Mouse (Mus musculus) heart, embryonic 10.5 days (tissue): ENCODE measurements around the gene Ripk1. TPM values are rescaled to one million over a fixed set of nuclear protein-coding genes. Genes with fewer than 3 reads are reported as not detected.
A peak's percentile ranks its signal among the peaks of the same experiment; 100 is the strongest.

Source experiments
- DNase-seq: peaks from one replicate; pipeline ENCODE4 v3.0.0-alpha.2; 2017; ENCODE audit warnings: low spot score
- H3K27ac ChIP-seq: fragments of 300-500 bp; sonication (generic); 2 replicates; pipeline ENCODE4 v1.5.1; 2016; ENCODE audit warnings: mild to moderate bottlenecking
- H3K27me3 ChIP-seq: fragments of 300-500 bp; sonication (generic); 2 replicates; pipeline ENCODE4 v1.6.1; 2016; ENCODE audit warnings: mild to moderate bottlenecking; ENCODE audit not compliant: poor library complexity, insufficient read depth, severe bottlenecking
- H3K36me3 ChIP-seq: fragments of 300-500 bp; sonication (generic); 2 replicates; pipeline ENCODE4 v1.6.1; 2016; ENCODE audit warnings: mild to moderate bottlenecking, moderate library complexity
- H3K4me1 ChIP-seq: fragments of 300-500 bp; sonication (generic); 2 replicates; pipeline ENCODE4 v1.6.1; 2016; ENCODE audit warnings: mild to moderate bottlenecking
- H3K4me3 ChIP-seq: fragments of 300-500 bp; sonication (generic); 2 replicates; pipeline ENCODE4 v1.5.1; 2016; ENCODE audit warnings: mild to moderate bottlenecking, moderate library complexity
- H3K9me3 ChIP-seq: fragments of 300-500 bp; sonication (generic); 2 replicates; pipeline ENCODE4 v1.6.1; 2016; ENCODE audit warnings: mild to moderate bottlenecking, moderate library complexity
- WGBS: fragments of 180-500 bp; shearing (Covaris S2); methylation state at CpG from one replicate; pipeline ENCODE4 v1.1.7; 2016; 5-methylcytosine and 5-hydroxymethylcytosine counted together
- polyA plus RNA-seq: library from polyadenylated mRNA; unstranded; fragments of >200 nt; fragmentation: Nextera tagmentation; extraction: Ambion mirVana; gene quantifications from 2 replicates; pipeline ENCODE4 v1.2.1, GENCODE M21; 2016

Gene Ripk1
- polyA plus RNA-seq, 1 experiment from 2014 or later, result 13.4 TPM

- Histone ChIP-seq H3K4me3 (no peak overlapping the region), H3K36me3 (peaks cover 21% of the 10 kb centered on the region), H3K27me3 (no peaks in the 10 kb centered on the region), H3K9me3 (no peaks in the 10 kb centered on the region), H3K4me1 (peaks cover 7% of the 10 kb centered on the region), H3K27ac (no peak overlapping the region)
- DNase-seq, result no peak
- 72% methylated on average over 2 of the region's 2 CpGs for WGBS
Observed at GRCm38 (mm10) chr13:34007234-34007633, 5.1 kb downstream of the Ripk1 start.

GRCm38 (mm10) chr13:34016927-34017569 lies 14.9 kb downstream of the Ripk1 start:
- 92% methylated on average over 9 of the region's 9 CpGs for WGBS
- Histone ChIP-seq H3K9me3 (no peaks in the 10 kb centered on the region), H3K4me3 (no peak overlapping the region), H3K4me1 (no peaks in the 10 kb centered on the region), H3K27ac (no peak overlapping the region), H3K36me3 (peaks cover 81% of the 10 kb centered on the region), H3K27me3 (no peaks in the 10 kb centered on the region)
- DNase-seq, result no peak

- 91% methylated on average over 1 of the region's 1 CpGs for WGBS
- H3K27ac ChIP-seq, result no peak overlapping the region
- peaks cover 83% of the 10 kb centered on the region for H3K36me3 ChIP-seq
- no peaks in the 10 kb centered on the region for H3K9me3 ChIP-seq
- no peaks in the 10 kb centered on the region for H3K27me3 ChIP-seq
- H3K4me3 ChIP-seq, result no peak overlapping the region
- H3K4me1 ChIP-seq, result no peaks in the 10 kb centered on the region
- DNase-seq, result no peak
Observed at GRCm38 (mm10) chr13:34018521-34018920, 16.4 kb downstream of the Ripk1 start.

- peaks cover 56% of the 10 kb centered on the region for H3K36me3 ChIP-seq
- H3K27me3 ChIP-seq, result no peaks in the 10 kb centered on the region
- H3K27ac ChIP-seq, result no peak overlapping the region
- no peaks in the 10 kb centered on the region for H3K9me3 ChIP-seq
- no peak overlapping the region for H3K4me3 ChIP-seq
- 74% methylated on average over 2 of the region's 2 CpGs for WGBS
- DNase-seq, result no peak
- H3K4me1 ChIP-seq, result no peaks in the 10 kb centered on the region
Observed at GRCm38 (mm10) chr13:34021998-34022397, 19.8 kb downstream of the Ripk1 start.

- H3K27me3 ChIP-seq, result no peaks in the 10 kb centered on the region
- 84% methylated on average over 2 of the region's 2 CpGs for WGBS
- DNase-seq, result no peak
Observed at GRCm38 (mm10) chr13:34032041-34032440, 29.9 kb downstream of the Ripk1 start.

GRCm38 (mm10) chr13:34035424-34035823 lies 33.3 kb downstream of the Ripk1 start:
- Histone ChIP-seq H3K36me3 (peaks cover 32% of the 10 kb centered on the region), H3K9me3 (no peaks in the 10 kb centered on the region), H3K4me1 (peaks cover 20% of the 10 kb centered on the region), H3K27me3 (no peaks in the 10 kb centered on the region), H3K4me3 (no peak overlapping the region), H3K27ac (no peak overlapping the region)
- no peak for DNase-seq
- WGBS, result 81% methylated on average over 3 of the region's 3 CpGs

More at GRCm38 (mm10) chr13:34032041-34032440, 29.9 kb downstream of the Ripk1 start:
- Histone ChIP-seq H3K36me3 (peaks cover 52% of the 10 kb centered on the region), H3K4me1 (peaks cover 6% of the 10 kb centered on the region), H3K27ac (no peak overlapping the region), H3K9me3 (no peaks in the 10 kb centered on the region), H3K4me3 (no peak overlapping the region)

- Histone ChIP-seq H3K27me3 (no peaks in the 10 kb centered on the region), H3K4me1 (peaks cover 20% of the 10 kb centered on the region), H3K36me3 (peaks cover 21% of the 10 kb centered on the region), H3K9me3 (no peaks in the 10 kb centered on the region), H3K27ac (peak overlapping the region; percentile 98), H3K4me3 (0 out of 2 replicates have a peak overlapping the region, but pooled peaks have one; percentile 86)
- 72% methylated on average over 5 of the region's 5 CpGs for WGBS
- DNase-seq, result no peak
Observed at GRCm38 (mm10) chr13:34036726-34037125, 34.6 kb downstream of the Ripk1 start.

GRCm38 (mm10) chr13:34037172-34038055 lies 35.3 kb downstream of the Ripk1 start, which contains the start of gene Bphl:
Bphl (plus strand) TSS chr13:34037597.
- peak; percentile 96 for DNase-seq
- H3K36me3 ChIP-seq, result peaks cover 21% of the 10 kb centered on the region
- no peaks in the 10 kb centered on the region for H3K9me3 ChIP-seq
- H3K27me3 ChIP-seq, result no peaks in the 10 kb centered on the region
- under 1% methylated on average over 37 of the region's 37 CpGs for WGBS
- peak within 1 kb of the TSS; percentile 86 for H3K4me3 ChIP-seq
- H3K27ac ChIP-seq, result peak within 1 kb of the TSS; percentile 98
- peaks cover 20% of the 10 kb centered on the region for H3K4me1 ChIP-seq

- Histone ChIP-seq H3K36me3 (peaks cover 15% of the 10 kb centered on the region), H3K4me3 (peak overlapping the region; percentile 86), H3K27ac (peak overlapping the region; percentile 98), H3K4me1 (peaks cover 20% of the 10 kb centered on the region), H3K27me3 (no peaks in the 10 kb centered on the region), H3K9me3 (no peaks in the 10 kb centered on the region)
- no peak for DNase-seq
- WGBS, result 50% methylated on average over 5 of the region's 5 CpGs
Observed at GRCm38 (mm10) chr13:34038056-34038432, 35.9 kb downstream of the Ripk1 start.

GRCm38 (mm10) chr13:34038901-34039341 lies 36.8 kb downstream of the Ripk1 start:
- WGBS, result 53% methylated on average over 8 of the region's 8 CpGs
- peaks cover 22% of the 10 kb centered on the region for H3K4me1 ChIP-seq
- no peak overlapping the region for H3K27ac ChIP-seq
- no peak for DNase-seq
- H3K27me3 ChIP-seq, result no peaks in the 10 kb centered on the region
- no peaks in the 10 kb centered on the region for H3K9me3 ChIP-seq
- H3K4me3 ChIP-seq, result peak overlapping the region; percentile 86
- peaks cover 9% of the 10 kb centered on the region for H3K36me3 ChIP-seq

- H3K36me3 ChIP-seq, result peaks cover 5% of the 10 kb centered on the region; the same call in 1 of the 2 replicates
- H3K27me3 ChIP-seq, result no peaks in the 10 kb centered on the region
- H3K4me1 ChIP-seq, result peaks cover 23% of the 10 kb centered on the region
- no peak overlapping the region for H3K4me3 ChIP-seq
- WGBS, result 95% methylated on average over 3 of the region's 3 CpGs
- no peak for DNase-seq
- H3K9me3 ChIP-seq, result no peaks in the 10 kb centered on the region
- no peak overlapping the region for H3K27ac ChIP-seq
Observed at GRCm38 (mm10) chr13:34040091-34040490, 37.9 kb downstream of the Ripk1 start.

- Histone ChIP-seq H3K9me3 (no peaks in the 10 kb centered on the region), H3K27ac (no peak overlapping the region), H3K27me3 (no peaks in the 10 kb centered on the region), H3K36me3 (peaks cover 18% of the 10 kb centered on the region; the same call in 1 of the 2 replicates), H3K4me3 (no peak overlapping the region), H3K4me1 (peaks cover 5% of the 10 kb centered on the region; the same call in 1 of the 2 replicates)
- DNase-seq, result no peak
- WGBS, result 65% methylated on average over 7 of the region's 7 CpGs
Observed at GRCm38 (mm10) chr13:34043716-34044393, 41.7 kb downstream of the Ripk1 start.
